Mouse (Mus musculus): Measurements from ENCODE around the gene Rassf3.

DNA sequence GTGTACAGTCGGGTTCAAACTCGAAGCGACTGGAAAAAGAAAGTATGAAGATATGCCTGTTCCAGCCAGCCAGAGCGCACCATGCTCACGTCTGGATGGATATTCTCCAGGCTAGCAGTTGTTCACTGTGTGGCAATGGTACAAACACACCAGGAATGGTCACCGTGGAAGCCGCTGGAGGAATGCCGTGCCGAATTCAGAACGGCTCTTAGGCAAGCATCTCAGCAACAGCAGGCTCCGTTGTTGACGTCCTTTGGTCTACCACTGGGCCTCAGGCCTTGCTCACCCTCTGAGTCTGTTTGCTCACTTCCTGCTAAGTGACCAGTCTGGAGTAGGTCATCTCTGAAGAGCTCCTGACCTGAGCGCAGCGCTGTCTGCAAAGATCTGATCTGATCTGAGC lies 57.3 kb downstream of the Rassf3 start:
- TF ChIP-seq ZC3H11A (IDR thresholded peaks at IDR 0.05; ENCODE audit: borderline replicate concordance, low read depth, low read length) = no peak
- TF ChIP-seq MAFK (IDR thresholded peaks at IDR 0.05; ENCODE audit: insufficient read depth, low read depth, low read length) = no peak
